Mouse (Mus musculus) G1E (cell line): ENCODE data around the gene Tldc2. TPM values are rescaled to one million over a fixed set of nuclear protein-coding genes. Genes with fewer than 3 reads are reported as not detected.

Experiments
- ATAC-seq: 2 replicates; pipeline ENCODE4 v1.8.0; 2016; ENCODE audit warnings: mild to moderate bottlenecking; ENCODE audit not compliant: insufficient number of reproducible peaks, poor library complexity, low FRiP score, severe bottlenecking; ENCODE audit errors: extremely low read depth
- DNase-seq: peaks from one replicate; pipeline ENCODE4 v3.0.0; 2012; ENCODE audit warnings: low spot score
- H3K27me3 ChIP-seq: 2 replicates; pipeline ENCODE4 v1.6.1; 2012; ENCODE audit warnings: mild to moderate bottlenecking, low read length, inconsistent platforms; ENCODE audit not compliant: insufficient read depth
- H3K36me3 ChIP-seq: replicated peaks from 2 replicates; pipeline ENCODE3; 2012; ENCODE audit warnings: mild to moderate bottlenecking, inconsistent platforms
- H3K4me1 ChIP-seq: 2 replicates; pipeline ENCODE4 v1.6.1; 2012; ENCODE audit warnings: low read depth, low read length, inconsistent platforms, mixed read lengths; ENCODE audit not compliant: insufficient read depth
- H3K4me3 ChIP-seq: 2 replicates; pipeline ENCODE4 v1.5.1; 2012; ENCODE audit warnings: low read depth, mild to moderate bottlenecking, inconsistent platforms, low read length, moderate library complexity, mixed read lengths
- H3K9me3 ChIP-seq: replicated peaks from 2 replicates; pipeline ENCODE4 v1.6.1; 2012; ENCODE audit warnings: inconsistent platforms
- CTCF ChIP-seq: IDR thresholded peaks from 2 replicates; pipeline ENCODE4 v1.5.1; 2012; ENCODE audit warnings: low read depth, low read length, inconsistent platforms, mixed read lengths
- GATA1 ChIP-seq: IDR thresholded peaks from 2 replicates; pipeline ENCODE4 v1.6.1; 2012; ENCODE audit warnings: borderline replicate concordance, low read length, inconsistent platforms, mixed read lengths
- GATA2 ChIP-seq: IDR thresholded peaks from 2 replicates; pipeline ENCODE4 v1.6.1; 2012; ENCODE audit warnings: low read depth, low read length, inconsistent platforms, borderline replicate concordance
- POLR2AphosphoS5 ChIP-seq: IDR thresholded peaks from 2 replicates; pipeline ENCODE4 v1.6.1; 2012; ENCODE audit warnings: low read depth, low read length, inconsistent platforms; ENCODE audit not compliant: insufficient replicate concordance
- TAL1 ChIP-seq: conservative IDR thresholded peaks from 2 replicates; pipeline ENCODE4 v1.6.1; 2012; ENCODE audit warnings: low read depth, low read length, inconsistent platforms, mixed read lengths
- polyA plus RNA-seq: library from polyadenylated mRNA; stranded (reverse); fragments of >175 nt; gene quantifications from 2 replicates; pipeline ENCODE4 v1.2.3, GENCODE M21; 2012
- total RNA-seq, 2 experiments: library from RNA; stranded (forward) in 1 of 2; stranded (reverse) in 1 of 2; fragments of 200-1000 nt in 1 of 2; fragments of >200 nt in 1 of 2; fragmentation: Nextera tagmentation in 1 of 2; gene quantifications; 2 replicates each; pipeline ENCODE4 v1.2.3; 2014 to 2017

Gene Tldc2
- total and polyA plus RNA-seq, 3 experiments, result not detected

DNA sequence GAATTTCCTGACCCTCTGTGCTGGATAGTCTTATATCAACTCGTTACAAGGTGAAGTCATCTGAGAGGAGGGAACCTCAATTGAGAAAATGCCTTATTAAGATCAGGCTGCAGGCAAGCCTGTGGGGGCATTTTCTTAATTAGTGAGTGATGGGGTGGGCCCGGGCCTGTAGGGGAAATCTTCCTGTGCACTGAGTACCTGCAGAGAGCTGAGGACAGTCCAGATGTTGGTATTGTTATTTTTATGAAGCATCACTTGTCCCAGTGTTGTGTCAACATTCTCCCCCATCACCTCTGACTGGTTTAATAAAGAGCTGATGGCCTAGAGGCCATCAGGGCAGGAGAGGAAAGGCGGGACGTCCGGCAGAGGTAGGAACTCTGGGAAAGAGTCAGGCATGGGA, 57.3 kb downstream of the Tldc2 start:
- Histone ChIP-seq H3K9me3 (peaks cover 9% of the 10 kb centered on the region), H3K36me3 (peaks cover 49% of the 10 kb centered on the region), H3K4me3 (no peak overlapping the region), H3K27me3 (no peaks in the 10 kb centered on the region), H3K4me1 (peaks cover 29% of the 10 kb centered on the region)
- TF ChIP-seq CTCF (no peak), TAL1 (no peak), GATA1 (no peak), GATA2 (no peak), POLR2AphosphoS5 (no peak)
- DNase-seq, result no peak
- ATAC-seq, result no peak

DNA sequence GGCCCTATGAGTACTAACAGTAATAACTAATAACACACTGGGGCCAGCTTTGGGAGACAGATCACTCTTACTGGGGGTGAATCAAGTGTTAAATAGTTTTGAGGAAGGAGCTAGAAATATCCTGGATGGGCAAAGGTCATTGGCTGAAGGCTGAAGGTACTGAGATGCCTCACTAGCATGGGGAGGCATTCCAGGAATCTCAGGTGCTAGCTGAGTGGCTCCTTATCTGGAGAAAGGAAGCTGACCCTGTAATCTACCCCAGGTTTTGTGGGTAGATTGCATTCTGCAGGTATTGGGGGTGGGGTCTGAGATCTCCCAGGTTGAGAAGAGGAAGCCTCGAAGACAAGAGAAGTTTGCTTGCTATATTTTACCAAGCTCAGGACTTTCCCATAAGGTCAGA, 58.3 kb downstream of the Tldc2 start:
- TF ChIP-seq TAL1, result no peak
- no peak for TF ChIP-seq GATA1
- no peak for TF ChIP-seq POLR2AphosphoS5
- TF ChIP-seq GATA2, result no peak
- TF ChIP-seq CTCF, result no peak
- DNase-seq (no peak), ATAC-seq (no peak)
- no peak overlapping the region for H3K4me3 ChIP-seq
- H3K27me3 ChIP-seq, result no peaks in the 10 kb centered on the region
- H3K9me3 ChIP-seq, result peaks cover under 1% of the 10 kb centered on the region; the same call in 1 of the 2 replicates
- H3K4me1 ChIP-seq, result peaks cover 21% of the 10 kb centered on the region
- peaks cover 59% of the 10 kb centered on the region for H3K36me3 ChIP-seq

Other genes starting within 250 kb of the Tldc2 start
- gene Tgif2, start 247.0 kb upstream of the Tldc2 start, total RNA-seq (2014; fragmentation: Nextera tagmentation), result 22.8 and 25.7 TPM in 2 replicates
- gene Tgif2, start 247.0 kb upstream of the Tldc2 start, total RNA-seq (2017), result 24.9 and 26.7 TPM in 2 replicates
- 60.6 and 77.6 TPM in 2 replicates for gene Tgif2, start 247.0 kb upstream of the Tldc2 start, polyA plus RNA-seq
- 4.2 and 6.8 TPM in 2 replicates for gene 4930518I15Rik, start 229.1 kb upstream of the Tldc2 start, total RNA-seq (2014; fragmentation: Nextera tagmentation)
- 1.6 and 1.9 TPM in 2 replicates for gene 4930518I15Rik, start 229.1 kb upstream of the Tldc2 start, total RNA-seq (2017)
- 0.09 TPM in 2 replicates for gene 4930518I15Rik, start 229.1 kb upstream of the Tldc2 start, polyA plus RNA-seq
- gene Rab5if, start 223.9 kb upstream of the Tldc2 start, total RNA-seq (2014; fragmentation: Nextera tagmentation), result 97.3 and 108 TPM in 2 replicates
- 210 and 302 TPM in 2 replicates for gene Rab5if, start 223.9 kb upstream of the Tldc2 start, total RNA-seq (2017)
- gene Rab5if, start 223.9 kb upstream of the Tldc2 start, polyA plus RNA-seq, result 103 and 173 TPM in 2 replicates
- gene Sla2, start 199.9 kb upstream of the Tldc2 start, total RNA-seq (2014; fragmentation: Nextera tagmentation), result 0.83 TPM in 1 of 2 replicates, not detected in the other
- gene Sla2, start 199.9 kb upstream of the Tldc2 start, total RNA-seq (2017), result 0.98 and 1.0 TPM in 2 replicates
- 0.62 and 0.83 TPM in 2 replicates for gene Sla2, start 199.9 kb upstream of the Tldc2 start, polyA plus RNA-seq
- gene Ndrg3, start 95.0 kb upstream of the Tldc2 start, total RNA-seq (2014; fragmentation: Nextera tagmentation), result 139 and 157 TPM in 2 replicates
- gene Ndrg3, start 95.0 kb upstream of the Tldc2 start, total RNA-seq (2017), result 113 and 121 TPM in 2 replicates
- 13.5 and 14.3 TPM in 2 replicates for gene Ndrg3, start 95.0 kb upstream of the Tldc2 start, polyA plus RNA-seq
- 39.7 and 48.3 TPM in 2 replicates for gene Dsn1, start 79.9 kb upstream of the Tldc2 start, total RNA-seq (2014; fragmentation: Nextera tagmentation)
- 106 and 123 TPM in 2 replicates for gene Dsn1, start 79.9 kb upstream of the Tldc2 start, total RNA-seq (2017)
- 4.7 and 5.3 TPM in 2 replicates for gene Dsn1, start 79.9 kb upstream of the Tldc2 start, polyA plus RNA-seq
- 2.1 and 2.6 TPM in 2 replicates for gene Soga1, start 7.8 kb upstream of the Tldc2 start, total RNA-seq (2014; fragmentation: Nextera tagmentation)
- gene Soga1, start 7.8 kb upstream of the Tldc2 start, total RNA-seq (2017), result 6.0 TPM in 2 replicates
- gene Soga1, start 7.8 kb upstream of the Tldc2 start, polyA plus RNA-seq, result 15.9 and 16.4 TPM in 2 replicates
- gene Samhd1, start 48.2 kb downstream of the Tldc2 start, total RNA-seq (2014; fragmentation: Nextera tagmentation), result 153 and 177 TPM in 2 replicates
- 99.6 and 109 TPM in 2 replicates for gene Samhd1, start 48.2 kb downstream of the Tldc2 start, total RNA-seq (2017)
- gene Samhd1, start 48.2 kb downstream of the Tldc2 start, polyA plus RNA-seq, result 19.9 and 23.6 TPM in 2 replicates
- gene Rbl1, start 117.5 kb downstream of the Tldc2 start, total RNA-seq (2014; fragmentation: Nextera tagmentation), result 96.7 and 97.4 TPM in 2 replicates
- 74.1 and 88.2 TPM in 2 replicates for gene Rbl1, start 117.5 kb downstream of the Tldc2 start, total RNA-seq (2017)
- 10.9 and 11.1 TPM in 2 replicates for gene Rbl1, start 117.5 kb downstream of the Tldc2 start, polyA plus RNA-seq
- 197 and 213 TPM in 2 replicates for gene Rpn2, start 192.0 kb downstream of the Tldc2 start, total RNA-seq (2014; fragmentation: Nextera tagmentation)
- 156 and 189 TPM in 2 replicates for gene Rpn2, start 192.0 kb downstream of the Tldc2 start, total RNA-seq (2017)
- gene Rpn2, start 192.0 kb downstream of the Tldc2 start, polyA plus RNA-seq, result 99.6 and 110 TPM in 2 replicates
- 1.4 and 2.0 TPM in 2 replicates for gene Mroh8, start 192.5 kb downstream of the Tldc2 start, total RNA-seq (2014; fragmentation: Nextera tagmentation)
- 0.66 and 1.2 TPM in 2 replicates for gene Mroh8, start 192.5 kb downstream of the Tldc2 start, total RNA-seq (2017)
- 0.37 and 0.51 TPM in 2 replicates for gene Mroh8, start 192.5 kb downstream of the Tldc2 start, polyA plus RNA-seq